Mouse (Mus musculus) hindbrain, embryonic 10.5 days (tissue): ENCODE measurements around the gene Ihh. TPM values are rescaled to one million over a fixed set of nuclear protein-coding genes. Genes with fewer than 3 reads are reported as not detected.
A peak's percentile ranks its signal among the peaks of the same experiment; 100 is the strongest.

ENCODE experiments used
- DNase-seq: peaks from one replicate; pipeline ENCODE4 v3.0.0-alpha.2; 2017; ENCODE audit warnings: low spot score
- H3K27ac ChIP-seq: fragments of 300-500 bp; sonication (generic); 2 replicates; pipeline ENCODE4 v1.5.1; 2016; ENCODE audit warnings: mild to moderate bottlenecking, moderate library complexity
- H3K27me3 ChIP-seq: fragments of 300-500 bp; sonication (generic); 2 replicates; pipeline ENCODE4 v1.6.1; 2016; ENCODE audit warnings: mild to moderate bottlenecking; ENCODE audit not compliant: poor library complexity, insufficient read depth, severe bottlenecking
- H3K36me3 ChIP-seq: fragments of 300-500 bp; sonication (generic); 2 replicates; pipeline ENCODE4 v1.6.1; 2016; ENCODE audit warnings: mild to moderate bottlenecking, moderate library complexity
- H3K4me1 ChIP-seq: fragments of 300-500 bp; sonication (generic); replicated peaks from 2 replicates; pipeline ENCODE4 v1.6.1; 2016; ENCODE audit warnings: mild to moderate bottlenecking
- H3K4me3 ChIP-seq: fragments of 300-500 bp; sonication (generic); 2 replicates; pipeline ENCODE4 v1.5.1; 2016; ENCODE audit warnings: mild to moderate bottlenecking, moderate library complexity
- H3K9me3 ChIP-seq: fragments of 300-500 bp; sonication (generic); 2 replicates; pipeline ENCODE4 v1.6.1; 2016; ENCODE audit warnings: mild to moderate bottlenecking, moderate library complexity
- WGBS: fragments of 180-500 bp; shearing (Covaris S2); methylation state at CpG from one replicate; pipeline ENCODE4 v1.1.7; 2016; 5-methylcytosine and 5-hydroxymethylcytosine counted together
- polyA plus RNA-seq: library from polyadenylated mRNA; unstranded; fragments of >200 nt; fragmentation: Nextera tagmentation; extraction: Ambion mirVana; gene quantifications from 2 replicates; pipeline ENCODE4 v1.2.1, GENCODE M21; 2016

Gene Ihh
- polyA plus RNA-seq, 1 experiment from 2014 or later = 0.12 TPM

DNA sequence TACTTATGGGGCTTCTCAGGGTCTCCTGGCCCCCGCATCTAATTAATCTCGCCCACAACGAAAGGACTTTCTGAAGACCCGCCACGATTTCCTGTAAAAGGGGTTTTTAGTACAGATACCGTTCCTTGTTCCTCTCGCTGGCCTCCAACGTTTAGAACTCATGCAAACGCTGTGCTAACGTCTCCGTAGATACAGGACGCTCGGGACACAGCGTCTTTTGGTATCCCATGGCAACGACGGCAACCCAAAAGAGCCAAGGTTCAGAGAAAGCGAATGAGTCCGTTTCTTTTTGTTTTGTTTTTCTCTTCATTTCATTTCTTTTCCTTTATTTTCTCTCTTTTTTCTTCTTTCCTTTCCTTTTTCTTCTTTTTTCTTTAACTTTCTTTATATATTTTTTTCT lies 16.1 kb downstream of the Ihh start, which contains the start of gene Cfap65:
Cfap65 (minus strand) TSS at position 198 of the 400 bp plus-strand sequence.
- Histone ChIP-seq H3K4me3 (peak within 1 kb of the TSS; percentile 50), H3K27me3 (peaks cover 32% of the 10 kb centered on the region)

DNA sequence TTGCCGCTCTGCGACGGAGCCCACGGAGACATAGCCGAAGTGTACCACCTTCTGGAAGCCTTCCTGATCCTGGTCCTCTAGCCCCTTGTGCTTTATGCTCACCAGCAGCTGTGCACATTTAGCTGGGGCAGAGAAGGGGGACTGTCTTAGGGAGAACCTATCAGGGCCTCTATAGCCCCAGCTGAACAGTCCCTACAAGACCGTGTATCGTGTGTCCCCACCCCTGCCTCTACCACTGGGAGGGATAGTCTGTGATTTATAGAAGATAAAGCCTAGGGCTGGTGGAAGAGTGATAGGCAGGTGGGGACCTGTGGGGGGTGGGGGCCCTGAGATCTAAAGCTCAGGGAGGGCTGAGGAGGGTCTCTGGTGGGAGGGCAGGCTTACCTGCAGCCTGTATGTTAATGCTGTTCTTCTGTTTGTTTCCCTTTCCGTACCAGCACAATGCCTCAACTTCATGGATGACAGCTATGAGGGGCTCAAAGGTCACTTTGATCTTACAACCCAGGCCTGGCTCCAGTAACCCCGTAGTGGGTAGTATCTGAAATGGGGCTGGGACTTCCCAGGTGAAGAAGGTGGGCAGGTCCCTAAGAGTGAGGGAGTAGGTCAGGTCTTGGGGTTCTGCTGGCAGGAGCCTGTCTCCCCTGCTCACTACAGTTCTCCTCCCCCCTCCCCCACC lies 23.7 kb downstream of the Ihh start:
- no peak overlapping the region for H3K27ac ChIP-seq
- WGBS = 82% methylated on average over 9 of the region's 9 CpGs
- H3K4me3 ChIP-seq = no peak overlapping the region
- no peak for DNase-seq
- no peaks in the 10 kb centered on the region for H3K4me1 ChIP-seq
- no peaks in the 10 kb centered on the region for H3K9me3 ChIP-seq
- H3K27me3 ChIP-seq = peaks cover 48% of the 10 kb centered on the region
- no peaks in the 10 kb centered on the region for H3K36me3 ChIP-seq

More for the DNA sequence above, 16.1 kb downstream of the Ihh start, which contains the start of gene Cfap65:
- Histone ChIP-seq H3K4me1 (no peaks in the 10 kb centered on the region), H3K36me3 (no peaks in the 10 kb centered on the region), H3K27ac (no peak within 1 kb of the TSS), H3K9me3 (no peaks in the 10 kb centered on the region)
- peak; percentile 59 for DNase-seq
- WGBS = 1% methylated on average over 18 of the region's 18 CpGs

DNA sequence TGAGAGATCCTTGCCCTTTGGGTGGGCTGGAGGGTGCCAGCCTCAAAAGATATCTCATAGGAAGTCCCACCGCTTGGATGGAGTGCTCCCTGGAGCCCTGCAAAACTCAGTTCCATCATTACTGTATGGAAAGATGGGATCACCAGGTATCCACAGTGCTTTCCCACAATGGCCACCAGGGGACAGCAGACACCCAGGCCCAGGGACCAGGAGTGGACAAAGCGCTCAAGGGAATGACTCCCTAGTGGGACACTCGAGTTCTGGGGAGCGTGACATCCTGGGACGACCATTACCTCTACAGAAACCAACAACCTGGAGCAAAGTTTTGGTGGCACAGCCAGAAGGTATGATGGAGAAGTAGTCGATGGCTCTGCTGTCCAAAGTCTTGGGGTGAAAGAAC lies 24.8 kb downstream of the Ihh start:
- Histone ChIP-seq H3K27ac (no peak overlapping the region), H3K4me1 (no peaks in the 10 kb centered on the region), H3K27me3 (peaks cover 55% of the 10 kb centered on the region), H3K36me3 (no peaks in the 10 kb centered on the region), H3K4me3 (no peak overlapping the region), H3K9me3 (no peaks in the 10 kb centered on the region)
- DNase-seq = peak; percentile 37
- WGBS = 42% methylated on average over 6 of the region's 6 CpGs

DNA sequence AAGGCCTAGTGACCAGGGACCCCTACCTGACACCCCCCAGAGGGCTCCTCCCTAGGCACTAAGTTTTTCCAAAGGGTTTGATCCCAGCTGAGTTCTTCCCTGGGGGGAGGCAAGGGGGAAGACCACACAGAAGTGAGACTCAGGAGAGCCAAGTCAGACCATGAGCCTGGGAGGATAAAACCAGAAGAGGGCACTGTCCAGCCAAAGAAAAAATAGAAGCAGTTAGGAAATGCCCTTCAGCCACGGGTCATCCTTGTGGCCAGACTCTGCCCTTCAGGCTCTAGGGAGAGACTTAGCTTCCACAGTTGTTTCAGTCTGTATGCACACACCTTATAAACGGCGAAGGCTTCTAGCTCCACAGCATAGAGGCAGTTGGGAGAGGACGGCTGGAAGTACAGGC lies 27.0 kb downstream of the Ihh start:
- Histone ChIP-seq H3K27ac (no peak overlapping the region), H3K27me3 (peaks cover 55% of the 10 kb centered on the region), H3K36me3 (no peaks in the 10 kb centered on the region), H3K4me3 (no peak overlapping the region), H3K9me3 (no peaks in the 10 kb centered on the region), H3K4me1 (no peaks in the 10 kb centered on the region)
- no peak for DNase-seq
- WGBS = 66% methylated on average over 4 of the region's 4 CpGs

DNA sequence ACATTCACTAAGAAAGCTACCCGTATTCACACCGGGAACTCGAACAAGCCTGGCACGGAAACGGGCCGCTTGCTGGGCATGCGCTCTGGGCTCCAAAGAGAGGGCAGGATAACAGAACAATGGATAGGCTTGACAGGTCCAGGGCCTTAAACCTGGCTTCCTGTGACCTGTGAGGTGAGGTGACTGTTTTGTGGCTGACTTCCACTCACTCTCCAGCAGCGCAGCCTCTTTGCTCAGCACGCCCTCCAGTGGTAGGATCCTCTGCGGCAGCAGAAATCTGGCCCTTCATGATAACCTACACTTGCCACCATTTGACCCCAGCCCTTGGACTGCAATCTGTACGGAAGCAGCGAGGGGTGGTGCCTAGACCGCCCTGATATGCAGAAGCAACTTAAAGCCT lies 35.8 kb downstream of the Ihh start:
- no peak for DNase-seq
- Histone ChIP-seq H3K36me3 (no peaks in the 10 kb centered on the region), H3K4me3 (no peak overlapping the region), H3K4me1 (peaks cover 14% of the 10 kb centered on the region; the same call in 1 of the 2 replicates), H3K27ac (no peak overlapping the region), H3K9me3 (no peaks in the 10 kb centered on the region), H3K27me3 (peaks cover 32% of the 10 kb centered on the region)
- 28% methylated on average over 13 of the region's 13 CpGs for WGBS

DNA sequence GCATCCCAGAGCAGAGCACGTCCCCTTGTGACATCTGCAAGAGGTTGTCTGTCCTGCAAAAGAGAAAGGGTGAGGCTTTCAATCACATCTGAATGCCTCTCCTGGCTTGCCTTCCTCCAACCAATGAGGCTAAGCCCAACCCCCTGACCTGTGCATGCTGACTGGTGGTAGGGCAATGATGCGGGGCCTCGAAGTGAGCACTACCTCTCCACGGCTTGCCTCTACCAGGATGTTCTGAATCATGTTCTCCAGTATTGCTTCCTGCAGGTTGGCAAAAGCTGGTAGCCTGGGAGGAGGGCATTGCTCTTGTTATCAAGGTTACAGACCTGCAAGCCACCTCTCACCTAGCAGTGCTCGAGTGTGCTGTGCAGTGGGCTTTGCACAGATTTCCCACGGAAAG lies 49.3 kb downstream of the Ihh start:
- Histone ChIP-seq H3K4me1 (peaks cover 39% of the 10 kb centered on the region), H3K36me3 (no peaks in the 10 kb centered on the region), H3K4me3 (no peak overlapping the region), H3K9me3 (no peaks in the 10 kb centered on the region), H3K27me3 (peaks cover 93% of the 10 kb centered on the region), H3K27ac (no peak overlapping the region)
- DNase-seq = no peak
- WGBS = 26% methylated on average over 6 of the region's 6 CpGs

DNA sequence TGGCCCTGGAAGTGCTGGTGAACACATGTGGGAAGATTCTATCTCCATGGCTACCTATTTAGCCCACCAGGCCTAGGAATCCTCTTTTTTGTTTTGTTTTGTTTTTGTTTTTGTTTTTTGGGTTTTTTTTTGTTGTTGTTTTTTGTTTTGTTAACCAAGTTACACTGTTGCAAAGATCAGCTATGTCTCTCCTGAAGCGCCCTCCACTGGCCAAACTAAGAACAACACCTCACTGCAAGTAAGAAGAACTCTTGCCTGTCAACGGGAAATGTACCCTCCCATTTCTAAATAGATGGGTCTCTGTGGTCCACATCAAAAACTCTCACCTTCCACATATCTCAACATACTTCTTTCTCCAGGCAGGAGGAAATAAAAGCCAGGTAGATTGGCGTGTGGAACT lies 49.8 kb downstream of the Ihh start:
- Histone ChIP-seq H3K9me3 (no peaks in the 10 kb centered on the region), H3K36me3 (no peaks in the 10 kb centered on the region), H3K4me3 (no peak overlapping the region), H3K27me3 (peaks cover 96% of the 10 kb centered on the region), H3K4me1 (peaks cover 40% of the 10 kb centered on the region), H3K27ac (no peak overlapping the region)
- DNase-seq = peak; percentile 67
- 5% methylated on average over 3 of the region's 3 CpGs for WGBS

DNA sequence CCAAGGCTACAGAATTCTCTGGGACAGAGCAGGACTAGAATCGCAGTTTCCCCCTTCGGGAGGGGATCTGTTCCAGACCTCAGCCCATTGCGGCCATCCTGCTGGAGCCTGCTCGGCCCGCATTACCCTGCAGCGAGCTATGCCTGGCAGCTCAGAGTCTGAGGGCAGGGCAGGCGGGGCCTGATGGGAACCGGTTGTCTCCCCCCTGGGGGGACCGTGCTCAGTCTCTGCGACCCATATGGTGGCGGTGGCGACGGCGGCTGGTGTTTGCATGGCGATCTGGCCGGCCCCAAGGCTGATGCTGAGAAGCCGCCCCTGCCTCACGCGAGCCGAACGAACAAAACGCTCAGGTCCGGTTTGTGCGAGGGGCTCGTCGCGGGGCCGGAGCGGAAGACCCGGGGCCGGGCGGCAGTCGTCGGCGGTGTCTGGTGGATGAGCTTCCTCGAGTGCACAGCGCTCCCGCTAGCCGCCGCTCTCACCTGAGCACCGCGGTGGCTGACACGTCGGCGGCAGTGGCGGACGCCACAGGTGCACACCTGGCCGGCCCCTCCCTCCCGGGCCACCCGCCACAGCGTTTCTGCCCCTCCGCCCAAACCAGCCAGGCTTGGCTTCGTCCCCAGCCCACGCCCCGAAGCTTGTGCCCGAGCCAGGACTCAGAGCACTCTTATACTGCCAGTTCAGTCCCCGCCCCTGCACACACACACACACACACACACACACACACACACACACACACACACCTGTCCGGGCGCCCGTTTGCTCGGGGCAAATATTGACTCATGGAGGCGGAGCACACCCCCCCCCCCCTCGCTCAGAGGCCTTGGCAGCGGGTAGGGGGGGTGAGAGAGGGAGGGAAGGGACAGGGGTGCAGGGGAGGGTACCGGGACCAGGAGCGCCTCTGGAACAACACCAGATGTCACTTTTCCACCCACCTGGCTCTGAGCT lies 50.9 kb downstream of the Ihh start:
- WGBS = under 1% methylated on average over 65 of the region's 66 CpGs
- Histone ChIP-seq H3K9me3 (no peaks in the 10 kb centered on the region), H3K36me3 (no peaks in the 10 kb centered on the region), H3K4me3 (peak overlapping the region; percentile 44), H3K4me1 (peaks cover 45% of the 10 kb centered on the region), H3K27ac (0 out of 2 replicates have a peak overlapping the region, but pooled peaks have one; percentile 0), H3K27me3 (peaks cover 100% of the 10 kb centered on the region)
- DNase-seq = peak; percentile 49

DNA sequence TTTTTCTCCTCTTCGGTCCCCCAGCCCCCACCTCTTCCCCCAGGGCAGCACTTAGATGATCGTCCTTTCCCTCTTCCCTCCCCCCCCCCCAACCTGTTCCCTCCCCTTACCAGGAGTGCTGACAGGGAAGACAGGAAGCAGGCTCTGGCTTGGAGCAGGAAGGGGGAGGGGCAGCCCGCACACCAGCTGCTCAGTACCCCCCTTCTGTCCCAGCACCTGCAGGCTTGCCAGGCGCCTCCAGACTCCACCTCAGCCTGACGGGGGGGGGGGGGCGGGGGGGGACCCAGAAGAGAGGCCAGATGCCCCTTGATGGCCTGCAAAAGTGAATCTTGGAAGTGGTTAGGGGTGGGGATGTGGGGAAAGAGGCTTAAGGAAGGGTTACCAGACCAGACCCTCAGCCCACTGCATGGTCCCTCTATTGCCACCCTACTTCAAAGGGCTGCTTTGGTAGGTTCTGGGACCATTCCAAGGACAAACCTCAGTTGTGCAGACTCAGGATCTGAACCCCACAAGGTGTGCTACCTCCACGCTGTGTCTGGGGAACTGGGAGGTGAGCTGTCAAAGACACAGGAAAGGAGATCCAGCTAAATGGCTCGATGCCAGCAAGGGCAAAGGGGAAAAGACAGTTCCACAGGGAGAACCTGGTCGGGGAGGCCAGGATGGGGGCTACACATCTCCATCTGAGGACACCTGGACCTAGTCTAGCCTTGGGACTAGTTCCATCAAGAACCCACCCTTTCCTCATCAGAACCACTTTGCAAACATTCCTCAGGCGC lies 52.6 kb downstream of the Ihh start:
- H3K4me3 ChIP-seq = 0 out of 2 replicates have a peak overlapping the region, but pooled peaks have one; percentile 2
- H3K9me3 ChIP-seq = no peaks in the 10 kb centered on the region
- 3% methylated on average over 10 of the region's 10 CpGs for WGBS
- no peaks in the 10 kb centered on the region for H3K36me3 ChIP-seq
- H3K27ac ChIP-seq = no peak overlapping the region
- H3K27me3 ChIP-seq = peaks cover 100% of the 10 kb centered on the region
- no peak for DNase-seq
- H3K4me1 ChIP-seq = peaks cover 45% of the 10 kb centered on the region

DNA sequence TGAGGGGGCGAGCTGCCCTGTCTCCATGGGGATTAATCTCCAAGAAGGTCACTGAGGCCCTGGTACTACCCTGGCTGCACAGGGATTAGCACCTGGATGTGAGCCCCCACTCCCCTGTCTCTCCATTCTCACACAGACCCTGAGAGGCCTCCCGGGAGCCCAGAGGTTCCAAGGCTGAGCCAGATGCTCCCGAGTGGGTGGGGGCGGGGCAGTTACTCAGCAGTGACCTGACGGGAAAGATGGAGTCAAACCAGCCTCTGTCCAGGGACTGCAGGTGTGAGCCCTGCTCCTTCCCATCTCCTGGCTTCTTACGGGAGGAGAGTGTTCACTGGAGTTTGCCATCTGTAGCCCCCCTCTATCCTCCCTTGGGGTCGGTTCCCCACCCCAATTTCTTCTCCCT lies 53.5 kb downstream of the Ihh start:
- DNase-seq = no peak
- Histone ChIP-seq H3K27ac (no peak overlapping the region), H3K27me3 (peaks cover 100% of the 10 kb centered on the region), H3K4me1 (peaks cover 51% of the 10 kb centered on the region), H3K36me3 (no peaks in the 10 kb centered on the region), H3K4me3 (no peak overlapping the region), H3K9me3 (no peaks in the 10 kb centered on the region)
- 5% methylated on average over 7 of the region's 7 CpGs for WGBS
